Mouse (Mus musculus): ENCODE measurements around the gene Flvcr1. TPM values are rescaled to one million over a fixed set of nuclear protein-coding genes. Genes with fewer than 3 reads are reported as not detected.

The Flvcr1 gene
- polyA plus RNA-seq, 1 experiment = 15.6 TPM

GRCm38 (mm10) chr1:191070259-191070658 is 44.3 kb upstream of the Flvcr1 start:
- TF ChIP-seq CTCF (IDR thresholded peaks at IDR 0.05; ENCODE audit: extremely low read depth, insufficient read depth, insufficient read length, insufficient replicate concordance) = no peak
- TF ChIP-seq POLR2A (IDR thresholded peaks at IDR 0.05; ENCODE audit: low read depth, low read length) = no peak
- Histone ChIP-seq H3K27ac (ENCODE audit: insufficient read depth, low read length) (peak overlapping the region; percentile 54), H3K36me3 (ENCODE audit: control insufficient read depth, insufficient read depth, low read length) (no peaks in the 10 kb centered on the region), H3K27me3 (ENCODE audit: control insufficient read depth, insufficient read depth, low read length) (no peaks in the 10 kb centered on the region), H3K4me3 (ENCODE audit: extremely low read depth, insufficient read depth, insufficient read length) (no peak overlapping the region), H3K4me1 (ENCODE audit: control insufficient read depth, insufficient read depth, insufficient read length) (peaks cover 14% of the 10 kb centered on the region; the same call in 1 of the 2 replicates)
- 86% methylated on average over 4 of the region's 4 CpGs for WGBS
- DNase-seq (ENCODE audit: low read depth in 1 of 2, low spot score in 2 of 2) = no peak

GRCm38 (mm10) chr1:191068377-191068776 is 42.4 kb upstream of the Flvcr1 start:
- Histone ChIP-seq H3K27ac (ENCODE audit: insufficient read depth, low read length) (no peak overlapping the region), H3K36me3 (ENCODE audit: control insufficient read depth, insufficient read depth, low read length) (no peaks in the 10 kb centered on the region), H3K4me1 (ENCODE audit: control insufficient read depth, insufficient read depth, insufficient read length) (peaks cover 9% of the 10 kb centered on the region; the same call in 1 of the 2 replicates), H3K27me3 (ENCODE audit: control insufficient read depth, insufficient read depth, low read length) (no peaks in the 10 kb centered on the region), H3K4me3 (ENCODE audit: extremely low read depth, insufficient read depth, insufficient read length) (no peak overlapping the region)
- no peak for DNase-seq (ENCODE audit: low read depth in 1 of 2, low spot score in 2 of 2)
- TF ChIP-seq CTCF (IDR thresholded peaks at IDR 0.05; ENCODE audit: extremely low read depth, insufficient read depth, insufficient read length, insufficient replicate concordance) (no peak), POLR2A (IDR thresholded peaks at IDR 0.05; ENCODE audit: low read depth, low read length) (no peak)
- 91% methylated on average over 5 of the region's 5 CpGs for WGBS

- Histone ChIP-seq H3K36me3 (ENCODE audit: control insufficient read depth, insufficient read depth, low read length) (no peaks in the 10 kb centered on the region), H3K4me3 (ENCODE audit: extremely low read depth, insufficient read depth, insufficient read length) (no peak overlapping the region), H3K4me1 (ENCODE audit: control insufficient read depth, insufficient read depth, insufficient read length) (peaks cover 5% of the 10 kb centered on the region; the same call in 1 of the 2 replicates), H3K27me3 (ENCODE audit: control insufficient read depth, insufficient read depth, low read length) (no peaks in the 10 kb centered on the region), H3K27ac (ENCODE audit: insufficient read depth, low read length) (no peak overlapping the region)
- TF ChIP-seq CTCF (IDR thresholded peaks at IDR 0.05; ENCODE audit: extremely low read depth, insufficient read depth, insufficient read length, insufficient replicate concordance) = no peak
- no peak for TF ChIP-seq POLR2A (IDR thresholded peaks at IDR 0.05; ENCODE audit: low read depth, low read length)
- WGBS = 88% methylated on average over 4 of the region's 4 CpGs
- DNase-seq (ENCODE audit: low read depth in 1 of 2, low spot score in 2 of 2) = no peak
These were observed 39.2 kb upstream of the Flvcr1 start for GRCm38 (mm10) chr1:191065188-191065587.

- 82% methylated on average over 2 of the region's 2 CpGs for WGBS
- TF ChIP-seq CTCF (IDR thresholded peaks at IDR 0.05; ENCODE audit: extremely low read depth, insufficient read depth, insufficient read length, insufficient replicate concordance) (no peak), POLR2A (IDR thresholded peaks at IDR 0.05; ENCODE audit: low read depth, low read length) (no peak)
- Histone ChIP-seq H3K4me3 (ENCODE audit: extremely low read depth, insufficient read depth, insufficient read length) (no peak overlapping the region), H3K36me3 (ENCODE audit: control insufficient read depth, insufficient read depth, low read length) (no peaks in the 10 kb centered on the region), H3K27me3 (ENCODE audit: control insufficient read depth, insufficient read depth, low read length) (no peaks in the 10 kb centered on the region), H3K27ac (ENCODE audit: insufficient read depth, low read length) (no peak overlapping the region), H3K4me1 (ENCODE audit: control insufficient read depth, insufficient read depth, insufficient read length) (peaks cover 5% of the 10 kb centered on the region; the same call in 1 of the 2 replicates)
- DNase-seq (ENCODE audit: low read depth in 1 of 2, low spot score in 2 of 2) = no peak
These were observed 38.6 kb upstream of the Flvcr1 start for GRCm38 (mm10) chr1:191064535-191064934.

DNA sequence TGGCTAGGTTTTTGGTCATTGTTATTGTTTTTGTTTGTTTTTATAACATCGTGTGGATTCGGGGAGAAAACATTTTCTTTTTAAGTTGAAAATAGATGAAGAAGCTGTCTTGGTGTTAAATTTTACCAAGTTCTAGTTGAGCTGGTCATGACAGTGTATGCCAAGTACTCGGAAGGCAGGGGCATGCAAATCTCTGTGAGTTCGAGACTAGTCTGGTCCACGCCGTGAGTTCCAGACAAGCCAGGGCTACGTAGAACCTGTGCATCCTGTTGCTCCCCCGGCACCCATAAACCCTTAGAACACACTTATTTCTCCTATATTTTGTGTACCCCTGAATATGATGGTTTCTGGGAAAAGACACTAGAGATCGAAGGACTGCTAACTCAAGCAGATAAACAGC is 37.7 kb upstream of the Flvcr1 start:
- Histone ChIP-seq H3K4me3 (ENCODE audit: extremely low read depth, insufficient read depth, insufficient read length) (peak overlapping the region; percentile 12; the same call in 1 of the 2 replicates), H3K27me3 (ENCODE audit: control insufficient read depth, insufficient read depth, low read length) (no peaks in the 10 kb centered on the region), H3K27ac (ENCODE audit: insufficient read depth, low read length) (no peak overlapping the region), H3K4me1 (ENCODE audit: control insufficient read depth, insufficient read depth, insufficient read length) (peaks cover 5% of the 10 kb centered on the region; the same call in 1 of the 2 replicates), H3K36me3 (ENCODE audit: control insufficient read depth, insufficient read depth, low read length) (no peaks in the 10 kb centered on the region)
- TF ChIP-seq POLR2A (IDR thresholded peaks at IDR 0.05; ENCODE audit: low read depth, low read length) = no peak
- no peak for TF ChIP-seq CTCF (IDR thresholded peaks at IDR 0.05; ENCODE audit: extremely low read depth, insufficient read depth, insufficient read length, insufficient replicate concordance)
- WGBS = 60% methylated on average over 9 of the region's 9 CpGs
- DNase-seq (ENCODE audit: low read depth in 1 of 2, low spot score in 2 of 2) = no peak

- H3K27me3 ChIP-seq (ENCODE audit: control insufficient read depth, insufficient read depth, low read length) = no peaks in the 10 kb centered on the region
- peaks cover 2% of the 10 kb centered on the region; the same call in 1 of the 2 replicates for H3K36me3 ChIP-seq (ENCODE audit: control insufficient read depth, insufficient read depth, low read length)
- peak; percentile 68 to 83 for DNase-seq (ENCODE audit: low read depth in 1 of 2, low spot score in 2 of 2)
- TF ChIP-seq CTCF (IDR thresholded peaks at IDR 0.05; ENCODE audit: extremely low read depth, insufficient read depth, insufficient read length, insufficient replicate concordance) (no peak), POLR2A (IDR thresholded peaks at IDR 0.05; ENCODE audit: low read depth, low read length) (no peak)
- under 1% methylated on average over 56 of the region's 56 CpGs for WGBS
- H3K4me3 ChIP-seq (ENCODE audit: extremely low read depth, insufficient read depth, insufficient read length) = peak within 1 kb of the TSS; percentile 73
- no peak within 1 kb of the TSS; the same call in 1 of the 2 replicates for H3K27ac ChIP-seq (ENCODE audit: insufficient read depth, low read length)
- H3K4me1 ChIP-seq (ENCODE audit: control insufficient read depth, insufficient read depth, insufficient read length) = peaks cover 5% of the 10 kb centered on the region; the same call in 1 of the 2 replicates
These were observed 37.0 kb upstream of the Flvcr1 start, which contains the start of the genes Tatdn3 and Nsl1 for GRCm38 (mm10) chr1:191062781-191063485. TSS of gene Tatdn3 (minus strand) at chr1:191062932. TSS of gene Nsl1 (plus strand) at chr1:191063012.
